Mouse (Mus musculus) embryonic facial prominence, embryonic 13.5 days (tissue): ENCODE measurements around the gene Isy1. TPM values are rescaled to one million over a fixed set of nuclear protein-coding genes. Genes with fewer than 3 reads are reported as not detected.

Source experiments
- ATAC-seq: fragments of 200-750 bp; cut with Nextera tagmentation; 2 replicates; pipeline ENCODE4 v1.8.0; 2017; ENCODE audit warnings: low read depth; ENCODE audit not compliant: insufficient number of reproducible peaks, insufficient read depth, low FRiP score, low TSS enrichment
- H3K27ac ChIP-seq: fragments of 300-500 bp; sonication (generic); 2 replicates; pipeline ENCODE4 v1.5.1; 2015; ENCODE audit warnings: moderate library complexity, mild to moderate bottlenecking, inconsistent platforms
- H3K27me3 ChIP-seq: fragments of 300-500 bp; sonication (generic); 2 replicates; pipeline ENCODE4 v1.6.1; 2015; ENCODE audit warnings: mild to moderate bottlenecking, inconsistent platforms
- H3K36me3 ChIP-seq: fragments of 300-500 bp; sonication (generic); 2 replicates; pipeline ENCODE4 v1.6.1; 2015; ENCODE audit warnings: mild to moderate bottlenecking, inconsistent platforms
- H3K4me1 ChIP-seq: fragments of 300-500 bp; sonication (generic); 2 replicates; pipeline ENCODE4 v1.6.1; 2015; ENCODE audit warnings: inconsistent platforms
- H3K4me2 ChIP-seq: fragments of 300-500 bp; sonication (generic); 2 replicates; pipeline ENCODE4 v1.6.1; 2015; ENCODE audit warnings: moderate library complexity, mild to moderate bottlenecking, inconsistent platforms
- H3K4me3 ChIP-seq: fragments of 300-500 bp; sonication (generic); 2 replicates; pipeline ENCODE4 v1.5.1; 2015; ENCODE audit warnings: mild to moderate bottlenecking, inconsistent platforms
- H3K9ac ChIP-seq: fragments of 300-500 bp; sonication (generic); 2 replicates; pipeline ENCODE4 v1.6.1; 2015; ENCODE audit warnings: mild to moderate bottlenecking, inconsistent platforms
- H3K9me3 ChIP-seq: fragments of 300-500 bp; sonication (generic); 2 replicates; pipeline ENCODE4 v1.6.1; 2016; ENCODE audit warnings: inconsistent platforms
- WGBS: fragments of 180-500 bp; shearing (Covaris S2); methylation state at CpG from one replicate; pipeline ENCODE4 v1.1.7; 2015; ENCODE audit warnings: mixed read lengths; 5-methylcytosine and 5-hydroxymethylcytosine counted together
- polyA plus RNA-seq: library from polyadenylated mRNA; unstranded; fragments of >200 nt; fragmentation: Nextera tagmentation; extraction: Ambion mirVana; gene quantifications from 2 replicates; pipeline ENCODE4 v1.2.1, GENCODE M21; 2015

Isy1 gene
- 51.5 and 58.6 TPM in 2 replicates for polyA plus RNA-seq

GRCm38 (mm10) chr6:87838551-87839197, at the start of gene Isy1:
Gene Isy1 (minus strand): TSS chr6:87838798.
- peaks cover 14% of the 10 kb centered on the region; the same call in 1 of the 2 replicates for H3K4me1 ChIP-seq
- H3K9ac ChIP-seq: peak within 1 kb of the TSS; percentile 91
- no peaks in the 10 kb centered on the region for H3K9me3 ChIP-seq
- WGBS: under 1% methylated on average over 46 of the region's 46 CpGs
- peak; percentile 93 for ATAC-seq
- H3K4me2 ChIP-seq: peak within 1 kb of the TSS; percentile 76
- H3K27me3 ChIP-seq: no peaks in the 10 kb centered on the region
- peak within 1 kb of the TSS; percentile 85 for H3K4me3 ChIP-seq
- peak within 1 kb of the TSS; percentile 95 for H3K27ac ChIP-seq
- H3K36me3 ChIP-seq: peaks cover 50% of the 10 kb centered on the region

GRCm38 (mm10) chr6:87887594-87888233, 49.1 kb upstream of the Isy1 start, which contains the start of gene Copg1:
Gene Copg1 (plus strand): TSS chr6:87887814.
- Histone ChIP-seq H3K36me3 (peaks cover 38% of the 10 kb centered on the region), H3K4me2 (peak within 1 kb of the TSS; percentile 78), H3K9me3 (no peaks in the 10 kb centered on the region), H3K4me3 (peak within 1 kb of the TSS; percentile 89), H3K27ac (peak within 1 kb of the TSS; percentile 82), H3K9ac (peak within 1 kb of the TSS; percentile 93), H3K27me3 (no peaks in the 10 kb centered on the region), H3K4me1 (peaks cover 7% of the 10 kb centered on the region)
- 1% methylated on average over 31 of the region's 31 CpGs for WGBS
- ATAC-seq: peak; percentile 92

- 84% methylated on average over 1 of the region's 1 CpGs for WGBS
- no peak overlapping the region for H3K4me3 ChIP-seq
- H3K4me1 ChIP-seq: peaks cover 7% of the 10 kb centered on the region
- no peak overlapping the region for H3K4me2 ChIP-seq
- H3K27me3 ChIP-seq: no peaks in the 10 kb centered on the region
- no peak overlapping the region for H3K9ac ChIP-seq
- H3K27ac ChIP-seq: no peak overlapping the region
- no peaks in the 10 kb centered on the region for H3K9me3 ChIP-seq
- no peak for ATAC-seq
- H3K36me3 ChIP-seq: peaks cover 28% of the 10 kb centered on the region
Observed at GRCm38 (mm10) chr6:87886721-87887120, 48.1 kb upstream of the Isy1 start.

GRCm38 (mm10) chr6:87882816-87883215, 44.2 kb upstream of the Isy1 start:
- no peaks in the 10 kb centered on the region for H3K36me3 ChIP-seq
- no peak overlapping the region for H3K27ac ChIP-seq
- ATAC-seq: no peak
- no peaks in the 10 kb centered on the region for H3K4me1 ChIP-seq
- 66% methylated on average over 4 of the region's 4 CpGs for WGBS
- H3K27me3 ChIP-seq: no peaks in the 10 kb centered on the region
- H3K4me3 ChIP-seq: no peak overlapping the region
- H3K9me3 ChIP-seq: no peaks in the 10 kb centered on the region
- H3K4me2 ChIP-seq: no peak overlapping the region
- H3K9ac ChIP-seq: no peak overlapping the region

GRCm38 (mm10) chr6:87882221-87882620, 43.6 kb upstream of the Isy1 start:
- no peaks in the 10 kb centered on the region for H3K27me3 ChIP-seq
- no peak overlapping the region for H3K27ac ChIP-seq
- no peaks in the 10 kb centered on the region for H3K36me3 ChIP-seq
- WGBS: 75% methylated on average over 3 of the region's 3 CpGs
- no peaks in the 10 kb centered on the region for H3K4me1 ChIP-seq
- H3K9me3 ChIP-seq: no peaks in the 10 kb centered on the region
- no peak overlapping the region for H3K4me2 ChIP-seq
- H3K4me3 ChIP-seq: no peak overlapping the region
- H3K9ac ChIP-seq: no peak overlapping the region
- no peak for ATAC-seq

- no peak overlapping the region for H3K4me2 ChIP-seq
- H3K4me1 ChIP-seq: no peaks in the 10 kb centered on the region
- H3K27ac ChIP-seq: no peak overlapping the region
- no peaks in the 10 kb centered on the region for H3K36me3 ChIP-seq
- no peak overlapping the region for H3K4me3 ChIP-seq
- H3K9me3 ChIP-seq: no peaks in the 10 kb centered on the region
- no peak overlapping the region for H3K9ac ChIP-seq
- WGBS: 73% methylated on average over 3 of the region's 3 CpGs
- no peaks in the 10 kb centered on the region for H3K27me3 ChIP-seq
- ATAC-seq: no peak
Observed at GRCm38 (mm10) chr6:87879628-87880027, 41.0 kb upstream of the Isy1 start.

- Histone ChIP-seq H3K27me3 (no peaks in the 10 kb centered on the region), H3K4me3 (no peak overlapping the region), H3K9me3 (no peaks in the 10 kb centered on the region), H3K36me3 (no peaks in the 10 kb centered on the region), H3K27ac (no peak overlapping the region), H3K4me1 (no peaks in the 10 kb centered on the region), H3K9ac (no peak overlapping the region), H3K4me2 (no peak overlapping the region)
- no peak for ATAC-seq
- 25% methylated on average over 4 of the region's 4 CpGs for WGBS
Observed at GRCm38 (mm10) chr6:87879010-87879409, 40.4 kb upstream of the Isy1 start.

GRCm38 (mm10) chr6:87876068-87876643, 37.6 kb upstream of the Isy1 start:
- no peak overlapping the region for H3K9ac ChIP-seq
- no peaks in the 10 kb centered on the region for H3K4me1 ChIP-seq
- no peak for ATAC-seq
- no peaks in the 10 kb centered on the region for H3K36me3 ChIP-seq
- H3K9me3 ChIP-seq: no peaks in the 10 kb centered on the region
- 50% methylated on average over 13 of the region's 13 CpGs for WGBS
- no peaks in the 10 kb centered on the region for H3K27me3 ChIP-seq
- no peak overlapping the region for H3K4me3 ChIP-seq
- no peak overlapping the region for H3K27ac ChIP-seq
- H3K4me2 ChIP-seq: no peak overlapping the region

GRCm38 (mm10) chr6:87875562-87875961, 37.0 kb upstream of the Isy1 start:
- no peak for ATAC-seq
- Histone ChIP-seq H3K9ac (no peak overlapping the region), H3K27me3 (no peaks in the 10 kb centered on the region), H3K9me3 (no peaks in the 10 kb centered on the region), H3K27ac (no peak overlapping the region), H3K4me2 (no peak overlapping the region), H3K4me1 (no peaks in the 10 kb centered on the region), H3K36me3 (no peaks in the 10 kb centered on the region), H3K4me3 (no peak overlapping the region)
- whole genome bisulfite sequencing: 91% methylated on average over 7 of the region's 7 CpGs

- H3K27ac ChIP-seq: no peak overlapping the region
- no peak overlapping the region for H3K9ac ChIP-seq
- H3K4me1 ChIP-seq: no peaks in the 10 kb centered on the region
- no peaks in the 10 kb centered on the region for H3K27me3 ChIP-seq
- whole genome bisulfite sequencing: 72% methylated on average over 1 of the region's 1 CpGs
- H3K4me2 ChIP-seq: no peak overlapping the region
- no peak for ATAC-seq
- no peak overlapping the region for H3K4me3 ChIP-seq
- no peaks in the 10 kb centered on the region for H3K9me3 ChIP-seq
- no peaks in the 10 kb centered on the region for H3K36me3 ChIP-seq
Observed at GRCm38 (mm10) chr6:87875083-87875482, 36.5 kb upstream of the Isy1 start.

GRCm38 (mm10) chr6:87873963-87874362, 35.4 kb upstream of the Isy1 start:
- Histone ChIP-seq H3K27me3 (no peaks in the 10 kb centered on the region), H3K9ac (no peak overlapping the region), H3K4me3 (no peak overlapping the region), H3K27ac (no peak overlapping the region), H3K4me2 (no peak overlapping the region), H3K9me3 (no peaks in the 10 kb centered on the region), H3K36me3 (no peaks in the 10 kb centered on the region), H3K4me1 (no peaks in the 10 kb centered on the region)
- 84% methylated on average over 2 of the region's 2 CpGs for WGBS
- no peak for ATAC-seq

GRCm38 (mm10) chr6:87873104-87873503, 34.5 kb upstream of the Isy1 start:
- WGBS: 33% methylated on average over 1 of the region's 1 CpGs
- H3K36me3 ChIP-seq: no peaks in the 10 kb centered on the region

More at GRCm38 (mm10) chr6:87873104-87873503, 34.5 kb upstream of the Isy1 start:
- H3K9me3 ChIP-seq: no peaks in the 10 kb centered on the region
- no peaks in the 10 kb centered on the region for H3K4me1 ChIP-seq
- H3K27ac ChIP-seq: no peak overlapping the region
- H3K4me3 ChIP-seq: no peak overlapping the region
- no peaks in the 10 kb centered on the region for H3K27me3 ChIP-seq
- ATAC-seq: no peak
- no peak overlapping the region for H3K4me2 ChIP-seq
- H3K9ac ChIP-seq: no peak overlapping the region
